Mouse (Mus musculus) limb, embryonic 12.5 days (tissue): ENCODE measurements at regions not wholly inside any gene's neighbourhood (a gene's known extent, or its start where the extent isn't known, plus 50 kb on each side); places are given as distances from the start of the nearest gene placed in this dataset.

Experiments used
- ATAC-seq: fragments of 200-750 bp; cut with Nextera tagmentation; 2 replicates; pipeline ENCODE4 v1.8.0; 2017; ENCODE audit warnings: low read depth, moderate TSS enrichment; ENCODE audit not compliant: insufficient number of reproducible peaks, insufficient read depth, low FRiP score, low TSS enrichment
- H3K27ac ChIP-seq: fragments of 300-500 bp; sonication (generic); 2 replicates; pipeline ENCODE4 v1.5.1; 2016; ENCODE audit warnings: mild to moderate bottlenecking, moderate library complexity
- H3K27me3 ChIP-seq: fragments of 300-500 bp; sonication (generic); 2 replicates; pipeline ENCODE4 v1.6.1; 2016; ENCODE audit warnings: mild to moderate bottlenecking, moderate library complexity
- H3K36me3 ChIP-seq: fragments of 300-500 bp; sonication (generic); 2 replicates; pipeline ENCODE4 v1.6.1; 2016; ENCODE audit warnings: mild to moderate bottlenecking, moderate library complexity
- H3K4me1 ChIP-seq: fragments of 300-500 bp; sonication (generic); replicated peaks from 2 replicates; pipeline ENCODE4 v1.6.1; 2016
- H3K4me2 ChIP-seq: fragments of 300-500 bp; sonication (generic); 2 replicates; pipeline ENCODE4 v1.6.1; 2016; ENCODE audit warnings: mild to moderate bottlenecking, moderate library complexity
- H3K4me3 ChIP-seq: fragments of 300-500 bp; sonication (generic); replicated peaks from 2 replicates; pipeline ENCODE4 v1.5.1; 2016; ENCODE audit warnings: mild to moderate bottlenecking
- H3K9ac ChIP-seq: fragments of 300-500 bp; sonication (generic); replicated peaks from 2 replicates; pipeline ENCODE4 v1.6.1; 2016; ENCODE audit warnings: mild to moderate bottlenecking, moderate library complexity
- H3K9me3 ChIP-seq: fragments of 300-500 bp; sonication (generic); 2 replicates; pipeline ENCODE4 v1.6.1; 2016; ENCODE audit warnings: mild to moderate bottlenecking, moderate library complexity
- WGBS: fragments of 180-500 bp; shearing (Covaris S2); methylation state at CpG from one replicate; pipeline ENCODE4 v1.1.7; 2016; 5-methylcytosine and 5-hydroxymethylcytosine counted together

- no peaks in the 10 kb centered on the region for H3K27me3 ChIP-seq
- no peaks in the 10 kb centered on the region for H3K36me3 ChIP-seq
- H3K4me3 ChIP-seq, result no peak overlapping the region
- no peaks in the 10 kb centered on the region for H3K9me3 ChIP-seq
- H3K27ac ChIP-seq, result no peak overlapping the region
- H3K4me1 ChIP-seq, result no peaks in the 10 kb centered on the region
- ATAC-seq, result no peak
- H3K9ac ChIP-seq, result no peak overlapping the region
- H3K4me2 ChIP-seq, result no peak overlapping the region
- WGBS, result 61% methylated on average over 2 of the region's 2 CpGs
Observed at GRCm38 (mm10) chr14:74217914-74218446, 422.7 kb upstream of the Htr2a start.

GRCm38 (mm10) chr14:74219761-74220160 is 420.9 kb upstream of the Htr2a start:
- no peak overlapping the region for H3K4me3 ChIP-seq
- H3K9ac ChIP-seq, result no peak overlapping the region
- H3K36me3 ChIP-seq, result no peaks in the 10 kb centered on the region
- no peaks in the 10 kb centered on the region for H3K9me3 ChIP-seq
- H3K4me2 ChIP-seq, result no peak overlapping the region
- ATAC-seq, result no peak
- 86% methylated on average over 3 of the region's 3 CpGs for WGBS
- H3K27me3 ChIP-seq, result no peaks in the 10 kb centered on the region
- H3K27ac ChIP-seq, result no peak overlapping the region
- no peaks in the 10 kb centered on the region for H3K4me1 ChIP-seq

GRCm38 (mm10) chr14:74222093-74222492 is 418.5 kb upstream of the Htr2a start:
- WGBS, result 75% methylated on average over 1 of the region's 1 CpGs
- Histone ChIP-seq H3K27me3 (no peaks in the 10 kb centered on the region), H3K27ac (no peak overlapping the region), H3K36me3 (no peaks in the 10 kb centered on the region), H3K9ac (no peak overlapping the region), H3K4me1 (no peaks in the 10 kb centered on the region), H3K4me2 (no peak overlapping the region), H3K9me3 (no peaks in the 10 kb centered on the region), H3K4me3 (no peak overlapping the region)
- ATAC-seq, result no peak

GRCm38 (mm10) chr14:74229560-74230187 is 411.0 kb upstream of the Htr2a start:
- H3K9me3 ChIP-seq, result no peaks in the 10 kb centered on the region
- no peak overlapping the region for H3K4me2 ChIP-seq
- H3K9ac ChIP-seq, result no peak overlapping the region
- no peaks in the 10 kb centered on the region for H3K4me1 ChIP-seq
- H3K4me3 ChIP-seq, result no peak overlapping the region
- H3K36me3 ChIP-seq, result no peaks in the 10 kb centered on the region
- no peak overlapping the region for H3K27ac ChIP-seq
- WGBS, result 83% methylated on average over 5 of the region's 5 CpGs
- H3K27me3 ChIP-seq, result no peaks in the 10 kb centered on the region
- no peak for ATAC-seq

- Histone ChIP-seq H3K9me3 (no peaks in the 10 kb centered on the region), H3K4me1 (no peaks in the 10 kb centered on the region), H3K9ac (no peak overlapping the region), H3K36me3 (no peaks in the 10 kb centered on the region), H3K27ac (no peak overlapping the region), H3K27me3 (no peaks in the 10 kb centered on the region), H3K4me3 (no peak overlapping the region), H3K4me2 (no peak overlapping the region)
- no peak for ATAC-seq
- 70% methylated on average over 2 of the region's 2 CpGs for WGBS
Observed at GRCm38 (mm10) chr14:74240212-74240611, 400.4 kb upstream of the Htr2a start.

GRCm38 (mm10) chr14:74249263-74249878 is 391.3 kb upstream of the Htr2a start:
- Histone ChIP-seq H3K27ac (no peak overlapping the region), H3K4me1 (no peaks in the 10 kb centered on the region), H3K4me3 (no peak overlapping the region), H3K4me2 (no peak overlapping the region), H3K36me3 (no peaks in the 10 kb centered on the region), H3K9me3 (no peaks in the 10 kb centered on the region), H3K27me3 (no peaks in the 10 kb centered on the region), H3K9ac (no peak overlapping the region)
- WGBS, result 82% methylated on average over 5 of the region's 5 CpGs
- no peak for ATAC-seq

- Histone ChIP-seq H3K27ac (no peak overlapping the region), H3K9ac (no peak overlapping the region), H3K27me3 (no peaks in the 10 kb centered on the region), H3K36me3 (no peaks in the 10 kb centered on the region), H3K4me3 (no peak overlapping the region), H3K9me3 (no peaks in the 10 kb centered on the region), H3K4me1 (no peaks in the 10 kb centered on the region), H3K4me2 (no peak overlapping the region)
- 63% methylated on average over 2 of the region's 2 CpGs for WGBS
- no peak for ATAC-seq
Observed at GRCm38 (mm10) chr14:74250021-74250420, 390.6 kb upstream of the Htr2a start.

- Histone ChIP-seq H3K27me3 (no peaks in the 10 kb centered on the region), H3K4me2 (no peak overlapping the region), H3K9me3 (no peaks in the 10 kb centered on the region), H3K36me3 (no peaks in the 10 kb centered on the region), H3K9ac (no peak overlapping the region), H3K27ac (no peak overlapping the region), H3K4me1 (no peaks in the 10 kb centered on the region), H3K4me3 (no peak overlapping the region)
- WGBS, result 76% methylated on average over 10 of the region's 10 CpGs
- ATAC-seq, result no peak
Observed at GRCm38 (mm10) chr14:74252189-74253145, 388.2 kb upstream of the Htr2a start.

GRCm38 (mm10) chr14:74255000-74255399 is 385.6 kb upstream of the Htr2a start:
- Histone ChIP-seq H3K9ac (no peak overlapping the region), H3K36me3 (no peaks in the 10 kb centered on the region), H3K27ac (no peak overlapping the region), H3K9me3 (no peaks in the 10 kb centered on the region), H3K4me1 (no peaks in the 10 kb centered on the region), H3K4me3 (no peak overlapping the region), H3K4me2 (no peak overlapping the region), H3K27me3 (no peaks in the 10 kb centered on the region)
- ATAC-seq, result no peak

GRCm38 (mm10) chr14:74259437-74259836 is 381.2 kb upstream of the Htr2a start:
- H3K27me3 ChIP-seq, result no peaks in the 10 kb centered on the region
- H3K36me3 ChIP-seq, result no peaks in the 10 kb centered on the region
- no peaks in the 10 kb centered on the region for H3K4me1 ChIP-seq

GRCm38 (mm10) chr14:74267086-74267485 is 373.6 kb upstream of the Htr2a start:
- Histone ChIP-seq H3K27ac (no peak overlapping the region), H3K27me3 (no peaks in the 10 kb centered on the region), H3K36me3 (no peaks in the 10 kb centered on the region), H3K4me2 (no peak overlapping the region), H3K9me3 (no peaks in the 10 kb centered on the region), H3K4me3 (no peak overlapping the region), H3K4me1 (no peaks in the 10 kb centered on the region), H3K9ac (no peak overlapping the region)
- WGBS, result 71% methylated on average over 1 of the region's 1 CpGs
- no peak for ATAC-seq

More at GRCm38 (mm10) chr14:74259437-74259836, 381.2 kb upstream of the Htr2a start:
- no peak for ATAC-seq
- no peak overlapping the region for H3K4me2 ChIP-seq
- H3K9me3 ChIP-seq, result no peaks in the 10 kb centered on the region
- H3K27ac ChIP-seq, result no peak overlapping the region
- no peak overlapping the region for H3K4me3 ChIP-seq
- no peak overlapping the region for H3K9ac ChIP-seq
